Mouse (Mus musculus) bone marrow macrophage, adult 2 months (primary cell): ENCODE results near the gene Kank2.
A peak's percentile ranks its signal among the peaks of the same experiment; 100 is the strongest.

Source experiments
- CTCF ChIP-seq: IDR thresholded peaks from 2 replicates; pipeline ENCODE4 v1.5.1; 2012; ENCODE audit warnings: low read depth, mild to moderate bottlenecking, low read length, moderate library complexity
- POLR2A ChIP-seq: IDR thresholded peaks from 2 replicates; pipeline ENCODE4 v1.6.1; 2012; ENCODE audit warnings: mild to moderate bottlenecking, low read depth, low read length, borderline replicate concordance

GRCm38 (mm10) chr9:21840115-21840787 is 41.7 kb upstream of the Kank2 start:
- TF ChIP-seq POLR2A (no peak), CTCF (peak; percentile 72)
